Mouse (Mus musculus) urinary bladder, postnatal 36 days (tissue): ENCODE results near the gene Ap1g1.

Experiments used
- DNase-seq, 2 experiments: peaks; one replicate each; pipeline ENCODE4 v3.0.0; 2022; ENCODE audit warnings: low spot score in 2 of 2, mixed read lengths in 1 of 2

Ap1g1 gene

DNA sequence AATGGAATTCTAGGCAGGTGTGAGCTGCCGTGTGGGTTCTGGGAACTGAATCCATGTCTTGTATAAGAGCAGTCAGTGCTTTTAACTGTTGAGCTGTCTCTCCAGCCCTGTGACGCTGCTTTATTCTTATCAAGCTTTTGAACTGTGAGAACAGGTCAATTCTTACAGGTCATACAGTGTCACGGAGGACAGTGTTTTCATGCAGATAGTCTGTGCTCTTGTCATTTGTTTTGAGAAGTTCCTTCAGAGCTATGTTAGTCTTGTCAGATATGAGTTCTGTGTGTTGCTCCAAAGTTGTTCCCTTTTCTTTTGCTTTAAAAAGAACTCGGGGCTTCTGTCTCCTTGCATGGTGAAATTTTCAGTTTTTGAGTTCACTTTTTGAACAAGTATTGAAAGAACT lies 2.2 kb downstream of the Ap1g1 start:
- no peak for DNase-seq

DNA sequence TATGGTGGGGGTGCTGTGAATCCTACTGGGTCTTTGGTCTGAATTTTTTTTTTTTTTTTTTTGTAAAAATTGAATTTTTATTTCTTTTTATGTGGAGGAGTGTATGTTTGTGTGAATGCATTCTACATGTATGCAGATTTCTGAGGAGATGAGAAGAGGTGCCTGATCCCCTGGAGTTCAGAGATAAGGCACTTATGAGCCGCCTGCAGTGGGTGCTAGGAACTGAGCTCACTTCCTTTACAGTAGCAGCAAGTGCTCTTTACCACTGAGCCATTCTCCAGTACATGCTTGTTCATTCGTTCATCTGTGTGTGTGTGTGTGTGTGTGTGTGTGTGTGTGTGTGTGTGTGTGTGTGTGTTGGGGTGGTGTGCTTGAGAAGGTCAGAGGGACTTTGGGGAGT lies 12.6 kb downstream of the Ap1g1 start:
- DNase-seq = no peak

DNA sequence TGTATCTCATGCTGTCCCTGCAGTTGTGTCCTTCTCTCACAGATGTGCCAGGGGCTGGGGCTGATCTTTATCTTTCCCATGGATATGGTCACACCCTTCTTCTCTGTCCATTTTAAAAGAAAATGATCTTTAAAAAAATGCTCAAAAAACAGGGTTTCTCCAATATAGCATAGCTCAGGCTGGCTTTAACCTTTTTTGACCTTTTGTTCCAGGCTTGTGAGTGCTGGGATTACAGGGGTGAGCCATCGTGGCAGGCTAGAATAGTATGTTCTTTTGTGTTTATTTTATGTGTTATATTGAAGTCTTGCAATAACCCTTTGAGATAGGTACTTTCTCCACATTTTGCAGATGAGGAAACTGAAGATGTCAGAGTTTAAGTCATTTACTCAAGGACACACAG lies 16.8 kb downstream of the Ap1g1 start:
- no peak for DNase-seq

DNA sequence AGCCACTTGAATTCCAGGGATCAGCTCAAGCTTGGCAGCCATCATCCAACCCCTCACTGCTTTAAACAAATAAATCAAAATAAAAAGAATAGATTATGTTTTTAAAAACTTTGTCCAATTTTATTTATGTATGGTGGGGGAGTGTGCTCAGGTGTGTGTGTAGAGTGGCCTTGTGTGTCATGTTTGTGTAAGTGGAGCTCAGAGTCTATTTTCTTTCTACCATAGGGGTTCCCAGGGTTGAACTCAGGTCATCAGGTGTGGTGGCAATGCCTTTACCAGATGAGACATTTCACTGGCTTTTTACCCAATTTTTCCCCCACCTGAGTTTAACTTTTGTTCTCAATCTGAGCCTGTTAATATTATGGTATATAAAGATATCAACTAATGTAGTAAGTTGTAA lies 20.4 kb downstream of the Ap1g1 start:
- no peak for DNase-seq

DNA sequence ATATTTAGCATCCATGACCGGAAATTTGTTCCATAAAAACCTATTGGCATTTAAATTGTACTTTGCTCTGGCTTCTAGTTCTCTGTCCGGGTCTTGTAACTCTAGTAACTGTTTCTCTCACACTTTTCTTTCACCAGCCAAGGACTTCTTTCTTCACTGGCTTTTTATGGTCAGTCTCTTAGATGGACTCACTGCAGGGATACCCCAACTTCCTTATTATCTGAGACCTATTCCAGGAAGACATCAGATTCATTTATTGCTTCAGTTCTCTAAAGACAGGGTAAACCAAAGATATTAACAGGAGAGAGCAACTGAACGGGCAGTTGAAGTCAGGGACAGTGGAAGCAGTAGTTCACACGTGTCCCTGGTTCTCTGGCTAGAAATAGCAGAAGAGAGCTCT lies 20.9 kb downstream of the Ap1g1 start:
- DNase-seq = no peak

DNA sequence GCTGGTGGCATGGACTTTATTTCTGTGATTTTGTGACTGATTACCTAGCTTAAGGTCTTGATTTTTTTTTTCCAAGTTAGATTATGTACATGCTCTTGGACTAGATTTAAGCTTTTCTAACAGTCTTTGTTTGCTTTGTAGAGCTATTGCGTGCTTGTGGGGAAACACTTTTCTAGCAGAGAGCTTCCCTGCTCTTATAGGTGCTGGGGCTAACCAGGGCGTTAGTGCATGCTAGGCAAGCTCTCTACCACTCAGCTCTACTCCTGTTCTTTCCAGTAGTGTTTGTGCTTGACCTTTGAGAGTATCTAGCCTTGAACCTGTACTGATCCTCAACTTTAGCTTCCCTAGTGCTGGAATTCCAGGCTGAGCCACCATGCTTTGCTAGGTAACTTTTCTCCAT lies 22.0 kb downstream of the Ap1g1 start:
- DNase-seq = no peak

DNA sequence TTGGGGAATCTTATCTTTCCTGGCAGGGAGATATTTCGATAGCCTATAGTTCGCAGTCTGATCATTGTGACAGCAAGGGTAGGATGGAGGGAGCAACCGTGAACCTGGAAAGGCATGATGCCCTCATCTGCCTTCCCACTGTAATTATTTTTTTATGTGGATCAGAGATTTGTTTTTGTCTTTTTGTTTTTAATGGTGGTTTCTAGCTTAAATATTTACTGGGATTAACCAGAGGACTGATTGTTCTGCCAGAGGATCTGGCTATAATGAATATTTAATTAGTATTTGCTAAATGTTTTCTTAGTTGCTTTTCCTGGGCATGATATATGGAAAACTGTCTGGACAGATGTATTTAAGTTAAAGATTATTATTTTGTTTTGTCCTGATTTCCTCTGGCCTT lies 24.9 kb downstream of the Ap1g1 start:
- DNase-seq = no peak

DNA sequence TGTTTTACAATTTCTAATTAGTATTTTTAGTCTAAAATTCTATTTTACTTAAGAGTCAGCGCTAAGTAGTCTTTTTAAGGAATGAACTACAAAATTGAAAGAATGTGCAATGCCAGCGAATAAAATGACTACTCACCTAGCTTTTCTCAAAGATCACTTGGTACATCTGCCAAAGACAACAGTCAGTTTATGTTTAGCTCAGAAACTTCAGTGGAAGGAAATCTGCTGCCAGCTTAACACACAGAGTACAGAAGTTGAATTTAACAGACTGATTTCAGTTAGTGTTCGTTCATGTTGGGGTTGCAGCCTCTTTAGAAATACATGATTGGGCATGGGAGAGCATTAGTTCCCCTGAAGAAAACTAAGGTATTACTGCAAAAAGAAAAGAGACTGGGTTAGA lies 25.4 kb downstream of the Ap1g1 start:
- no peak for DNase-seq

DNA sequence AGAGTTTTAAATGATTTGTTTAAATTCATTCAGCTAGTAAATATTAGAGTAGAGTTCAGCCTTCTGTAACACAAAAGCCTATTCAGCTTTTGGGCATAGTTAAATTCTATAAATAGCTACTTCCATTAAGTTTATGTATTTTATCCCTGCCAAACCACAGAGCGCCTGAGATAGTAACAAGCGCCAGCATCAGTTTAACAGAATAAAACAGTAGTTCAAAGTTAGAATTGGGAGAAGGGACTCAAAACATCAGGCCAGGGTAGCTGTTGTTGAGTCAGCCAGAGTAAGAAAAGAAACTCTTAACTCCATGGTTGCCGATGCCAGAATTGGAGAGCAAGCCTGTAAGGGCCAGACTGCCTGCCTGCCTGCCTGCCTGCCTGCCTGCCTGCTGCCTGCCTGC lies 28.2 kb downstream of the Ap1g1 start:
- no peak for DNase-seq

DNA sequence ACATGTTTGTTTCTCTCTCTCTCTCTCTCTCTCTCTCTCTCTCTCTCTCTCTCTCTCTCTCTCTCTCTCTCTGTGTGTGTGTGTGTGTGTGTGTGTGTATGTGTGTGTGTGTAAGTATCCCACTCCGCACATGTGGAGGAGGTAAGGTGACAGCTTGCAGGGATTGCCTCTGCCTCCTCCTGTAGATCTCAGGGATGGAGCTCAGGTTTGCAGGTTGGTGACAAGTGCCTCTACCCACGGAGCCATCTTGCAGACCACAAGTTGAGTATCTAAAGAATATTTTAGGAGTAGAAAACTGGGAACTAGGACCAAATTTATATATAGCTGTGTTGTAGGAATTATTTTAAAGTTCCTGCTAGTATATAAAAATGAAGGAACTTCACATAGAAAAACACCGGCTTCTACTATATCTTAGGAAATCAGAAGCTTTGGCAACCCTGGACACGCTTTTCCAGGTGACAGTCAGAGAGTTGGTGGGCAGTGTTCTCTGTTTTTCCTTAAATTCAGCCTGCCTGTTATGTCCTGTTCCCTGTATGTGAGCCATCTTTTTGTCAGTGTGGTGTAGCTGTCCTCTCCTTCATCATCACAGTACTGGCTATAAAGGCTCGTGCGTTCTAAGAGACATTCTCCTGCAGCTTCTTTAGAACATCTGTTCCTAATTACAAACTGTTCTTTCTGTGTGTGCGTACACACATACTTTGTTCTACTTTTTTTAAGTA lies 29.2 kb downstream of the Ap1g1 start:
- DNase-seq = no peak

DNA sequence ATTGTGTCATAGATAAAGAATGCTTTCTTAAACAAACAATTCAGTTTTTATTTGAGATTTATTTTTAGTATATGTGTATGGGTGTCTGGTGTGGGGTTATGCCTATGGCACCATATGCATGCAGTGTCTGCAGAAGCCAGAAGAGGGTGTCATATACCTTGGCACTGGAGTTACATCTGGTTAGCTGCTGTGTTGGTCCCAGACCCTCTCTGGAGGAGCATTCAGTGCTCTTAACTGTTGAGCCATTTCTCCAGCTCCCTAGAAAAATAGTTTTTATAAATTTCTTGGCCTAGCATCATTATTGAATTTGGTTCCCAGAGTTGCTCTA lies 29.7 kb downstream of the Ap1g1 start:
- no peak for DNase-seq

DNA sequence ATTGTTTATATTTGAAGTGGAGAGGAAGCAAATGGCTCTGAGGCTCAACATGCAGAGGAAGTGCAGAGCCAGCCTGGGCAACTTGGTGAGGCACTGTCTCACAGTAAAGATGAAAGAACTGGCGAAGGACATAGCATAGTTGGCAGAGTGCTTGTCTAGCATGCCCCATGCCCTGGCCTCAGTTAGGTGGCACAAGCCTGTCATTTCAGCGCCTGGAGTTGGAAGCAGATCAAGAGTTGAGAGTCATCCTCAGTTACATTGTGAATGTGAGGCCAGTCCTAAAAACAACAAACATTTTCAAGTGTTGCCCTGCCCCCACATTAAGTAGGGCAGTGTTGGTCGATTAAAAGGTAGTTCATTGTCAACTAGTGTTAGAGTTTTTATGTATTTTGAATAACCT lies 32.1 kb downstream of the Ap1g1 start:
- no peak for DNase-seq

DNA sequence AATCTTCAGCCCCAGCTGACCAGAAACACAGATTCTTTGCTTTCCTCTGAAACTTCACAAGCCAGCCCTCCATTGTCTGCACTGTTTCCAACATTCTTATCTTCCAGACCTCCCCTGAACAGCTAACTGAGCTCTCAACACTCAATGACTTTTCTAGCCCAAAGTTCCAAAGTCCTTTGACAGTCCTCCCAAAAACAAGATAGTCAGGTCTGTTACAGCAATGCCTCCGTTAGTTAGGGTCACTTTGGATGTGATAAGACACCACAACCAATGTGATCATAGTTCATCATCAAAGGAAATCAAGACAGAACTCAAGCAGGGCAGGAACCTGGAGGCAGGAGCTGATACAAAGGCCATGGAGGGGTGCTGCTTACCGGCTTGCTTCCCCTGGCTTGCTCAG lies 36.9 kb downstream of the Ap1g1 start:
- no peak for DNase-seq

DNA sequence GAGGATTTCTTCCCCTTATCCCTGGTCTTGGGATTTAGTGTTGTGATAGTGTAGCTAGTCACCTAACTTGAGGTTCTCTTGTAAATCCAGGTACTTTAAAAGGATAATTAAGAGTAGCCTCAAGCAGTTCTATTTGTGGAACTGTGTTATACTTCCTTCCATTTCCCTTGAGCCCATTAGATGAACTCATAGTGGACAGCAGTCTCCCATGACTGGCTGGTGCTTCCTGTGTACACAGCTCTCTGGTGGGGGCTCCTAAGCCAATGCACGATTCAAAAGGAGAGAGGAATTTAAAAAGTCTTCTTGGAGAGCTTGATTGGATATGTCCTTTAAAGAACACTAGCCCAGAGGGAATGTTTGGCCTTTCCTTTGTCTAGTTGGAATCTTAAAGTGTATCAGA lies 39.6 kb downstream of the Ap1g1 start:
- no peak for DNase-seq

DNA sequence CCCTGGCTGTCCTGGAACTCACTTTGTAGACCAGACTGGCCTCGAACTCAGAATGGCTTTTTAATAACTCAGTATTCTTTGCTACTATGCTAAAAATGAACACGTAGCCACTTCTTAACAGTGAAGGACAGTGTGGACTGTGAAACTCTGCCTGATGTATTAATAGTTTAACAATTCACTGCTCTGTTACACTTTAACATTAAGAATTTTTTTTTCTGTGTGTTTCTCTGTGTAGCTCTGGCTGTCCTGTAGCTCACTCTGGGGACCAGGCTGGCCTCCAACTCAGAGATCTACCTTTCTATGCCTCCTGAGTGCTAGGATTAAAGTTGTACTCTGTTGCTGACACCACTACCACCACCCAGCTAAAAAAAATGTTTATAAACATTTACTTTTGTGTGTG lies 45.2 kb downstream of the Ap1g1 start:
- no peak for DNase-seq

DNA sequence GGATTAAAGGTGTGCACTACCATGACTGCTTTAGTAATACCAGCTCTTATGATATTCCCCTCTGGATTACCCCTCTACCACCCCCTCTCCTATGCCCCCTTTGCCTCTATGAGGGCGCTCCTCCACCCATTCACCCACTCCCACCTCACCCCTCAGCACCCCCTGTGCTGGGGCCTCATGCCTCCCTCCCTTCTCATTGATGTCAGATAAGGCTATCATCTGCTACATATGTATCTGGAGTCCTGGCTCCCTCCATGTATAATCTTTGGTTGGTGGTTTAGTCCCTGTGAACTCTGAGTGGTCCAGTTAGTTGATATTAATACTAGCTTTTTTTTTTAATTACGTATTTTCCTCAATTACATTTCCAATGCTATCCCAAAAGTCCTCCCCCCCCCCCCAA lies 61.5 kb downstream of the Ap1g1 start:
- DNase-seq = no peak

DNA sequence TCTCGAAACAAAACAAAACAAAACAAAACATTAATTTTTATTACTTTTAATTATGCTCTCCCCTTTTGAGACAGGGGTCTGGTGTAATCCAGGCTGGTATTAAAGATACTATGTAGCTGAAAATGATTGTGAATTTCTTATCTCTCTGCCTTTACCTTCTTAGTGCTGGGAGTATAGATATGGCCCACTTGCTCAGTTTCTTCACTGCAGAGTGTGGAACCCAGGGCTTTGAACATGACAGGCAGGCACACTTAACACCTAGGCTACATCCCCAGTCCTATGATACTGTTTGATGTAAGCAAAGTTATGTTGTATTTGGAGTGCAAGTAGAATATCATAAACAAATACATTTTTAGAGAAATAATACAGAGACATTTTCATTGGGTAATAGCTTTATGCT lies 64.1 kb downstream of the Ap1g1 start:
- no peak for DNase-seq

DNA sequence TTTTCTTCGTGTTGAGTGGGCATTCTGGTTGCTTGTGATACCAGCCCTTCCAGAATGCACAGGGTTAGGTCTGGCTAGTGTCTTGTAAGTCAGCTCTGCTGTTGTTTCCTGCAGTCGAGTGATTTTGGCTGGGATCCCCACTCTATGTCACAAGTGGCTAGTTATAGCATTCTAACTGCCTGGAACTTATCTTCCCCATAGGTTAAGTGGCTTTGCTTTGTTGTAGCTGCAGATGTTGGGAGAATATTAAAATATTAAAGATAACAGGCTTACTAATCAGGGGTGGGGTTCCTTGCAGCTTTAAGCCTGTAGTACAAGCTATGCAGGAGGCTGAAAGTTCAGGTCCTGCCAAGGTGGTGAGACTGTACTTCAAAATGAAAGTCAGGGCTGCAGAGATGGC lies 69.5 kb downstream of the Ap1g1 start:
- no peak for DNase-seq

DNA sequence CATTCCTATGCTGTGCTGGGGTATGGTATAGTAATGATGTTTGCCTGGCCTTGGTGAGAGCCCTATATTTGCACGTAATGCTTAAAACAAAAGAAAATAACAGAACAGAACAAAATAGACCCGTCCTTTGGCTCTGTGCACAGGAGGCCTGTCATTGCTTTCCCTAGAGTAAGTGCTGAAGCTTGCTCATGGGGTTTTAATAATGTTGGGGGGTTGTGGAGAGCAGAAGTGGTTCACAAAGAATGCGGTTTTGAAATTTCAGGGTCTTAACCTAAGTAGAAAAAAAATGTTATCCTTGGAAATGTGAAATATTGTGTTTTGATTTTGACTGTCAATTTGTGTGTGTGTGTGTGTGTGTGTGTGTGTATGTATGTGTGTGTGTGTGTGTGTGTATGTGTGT lies 70.6 kb downstream of the Ap1g1 start:
- DNase-seq = no peak

DNA sequence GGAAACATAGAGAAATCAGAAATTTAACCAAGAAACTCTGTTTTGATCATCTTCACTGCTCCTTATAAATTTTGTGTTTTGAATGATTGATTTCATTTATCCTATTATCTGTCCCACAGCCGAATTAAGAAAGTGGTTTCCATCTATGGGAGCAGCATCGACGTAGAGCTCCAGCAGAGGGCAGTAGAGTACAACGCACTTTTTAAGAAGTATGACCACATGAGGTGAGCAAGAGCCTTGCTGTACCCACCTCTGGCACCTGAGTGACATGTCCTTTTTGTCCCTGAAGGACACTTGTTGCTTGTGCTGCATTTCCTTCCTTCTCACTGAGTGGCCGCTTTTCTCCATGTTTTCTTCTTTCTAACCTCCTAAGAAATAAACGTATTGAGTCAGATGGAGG lies 75.1 kb downstream of the Ap1g1 start:
- peak; percentile 40 to 62 for DNase-seq

DNA sequence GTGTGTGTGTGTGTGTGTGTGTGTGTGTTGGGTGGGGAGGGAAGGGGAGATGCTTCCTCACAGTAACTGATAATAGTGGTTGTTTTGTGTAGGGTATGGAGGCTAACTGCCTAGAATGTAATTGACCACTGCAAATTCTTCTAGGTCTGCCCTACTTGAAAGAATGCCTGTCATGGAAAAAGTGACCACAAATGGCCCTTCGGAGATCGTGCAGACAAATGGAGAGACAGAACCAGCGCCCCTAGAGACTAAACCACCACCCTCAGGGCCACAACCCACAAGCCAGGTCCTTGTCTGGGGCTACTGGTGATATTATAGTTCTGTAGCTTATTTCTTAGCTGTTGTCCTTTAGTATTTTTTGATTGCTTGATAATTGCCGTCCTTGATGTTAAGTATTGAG lies 76.2 kb downstream of the Ap1g1 start:
- DNase-seq = no peak

DNA sequence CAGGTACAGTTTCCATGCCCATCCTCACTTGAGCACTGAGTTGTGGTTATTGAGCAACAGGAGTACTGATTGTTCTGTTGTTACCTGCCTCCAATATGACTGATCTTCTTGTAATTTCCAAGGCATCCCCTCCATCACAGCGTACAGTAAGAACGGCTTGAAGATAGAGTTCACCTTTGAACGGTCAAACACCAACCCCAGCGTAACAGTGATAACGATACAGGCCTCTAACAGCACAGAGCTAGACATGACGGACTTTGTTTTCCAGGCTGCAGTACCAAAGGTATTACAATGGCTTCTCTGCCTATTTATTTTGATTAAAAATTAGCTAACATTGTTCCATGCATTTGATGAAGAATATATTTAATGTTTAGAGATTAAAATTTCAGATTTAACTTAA lies 77.1 kb downstream of the Ap1g1 start:
- DNase-seq = no peak

DNA sequence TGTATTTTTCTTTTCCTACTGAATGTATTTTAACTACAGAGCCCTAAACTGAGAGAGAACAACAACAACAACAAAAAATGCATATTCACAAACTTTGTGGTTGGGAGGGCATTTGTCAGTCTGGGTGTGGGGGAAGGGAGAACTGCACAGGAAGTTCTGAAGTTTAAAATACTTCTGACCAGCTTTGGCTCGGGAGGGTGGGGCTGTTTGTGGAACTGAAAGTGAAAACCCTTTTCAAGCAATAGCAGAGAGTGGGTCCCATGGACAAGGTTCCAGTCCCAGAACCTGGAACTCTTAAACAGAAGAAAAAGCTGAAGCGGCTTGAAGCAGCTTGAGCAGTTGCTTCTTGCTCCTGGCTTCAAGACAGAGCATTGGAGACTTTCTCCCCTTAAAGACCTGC lies 85.0 kb downstream of the Ap1g1 start:
- peak in 1 of 2 experiments; percentile 37 for DNase-seq

DNA sequence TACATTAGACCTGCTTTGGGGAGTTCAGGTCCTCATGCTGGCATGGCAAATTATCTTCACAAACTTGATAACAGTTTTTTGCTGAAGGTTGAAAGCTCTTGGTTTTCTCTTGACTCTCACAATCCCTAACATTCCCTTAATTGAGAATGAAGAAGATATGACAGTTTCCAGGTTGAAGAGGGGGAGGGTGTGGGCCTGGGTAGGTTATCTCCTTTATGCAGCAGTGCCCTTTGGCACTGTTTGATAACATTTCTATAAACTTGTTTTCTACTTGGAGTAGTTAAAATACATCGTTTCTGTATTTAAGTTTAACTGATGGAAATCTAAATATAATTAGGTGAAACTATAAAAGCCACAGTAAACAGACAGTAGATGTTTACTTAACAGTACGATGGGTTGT lies 86.4 kb downstream of the Ap1g1 start:
- no peak for DNase-seq

DNA sequence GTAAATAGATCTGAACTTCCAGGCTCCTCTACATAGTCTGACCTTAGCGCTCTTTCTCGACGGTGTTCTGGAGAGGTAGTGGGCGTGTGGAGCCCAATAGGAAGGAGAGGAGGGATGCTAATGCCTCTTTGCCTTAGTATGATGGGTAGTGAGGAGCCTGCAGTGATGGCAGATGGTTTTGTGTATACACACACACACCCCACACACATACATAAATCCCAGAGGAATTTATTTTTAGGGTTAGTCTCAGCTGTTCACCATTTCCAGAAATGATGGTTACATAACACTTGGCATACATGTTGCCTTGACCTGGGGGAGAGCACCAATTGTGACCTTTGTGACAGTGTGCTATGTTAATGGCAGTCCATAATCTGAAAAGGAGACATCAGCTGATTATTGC lies 87.2 kb downstream of the Ap1g1 start:
- DNase-seq = no peak
